Mouse (Mus musculus): Measurements from ENCODE around the gene Acp4.
A peak's percentile ranks its signal among the peaks of the same experiment; 100 is the strongest.

- TF ChIP-seq POLR2A (IDR thresholded peaks at IDR 0.05; ENCODE audit: low read depth, low read length) (no peak), SMC3 (IDR thresholded peaks at IDR 0.05; ENCODE audit: low read depth, low read length) (peak; percentile 69), CTCF (conservative IDR thresholded peaks at IDR 0.05 in 1 of 2, IDR thresholded peaks at IDR 0.05 in 1 of 2; ENCODE audit: low read depth in 2 of 2, low read length in 2 of 2) (peak; percentile 54 to 74), CHD1 (IDR thresholded peaks at IDR 0.05; ENCODE audit: low read depth, low read length) (no peak), CHD2 (IDR thresholded peaks at IDR 0.05; ENCODE audit: low read length) (no peak), ELF1 (IDR thresholded peaks at IDR 0.05; ENCODE audit: low read depth, low read length) (no peak), POLR2AphosphoS2 (IDR thresholded peaks at IDR 0.05; ENCODE audit: low read depth, low read length) (no peak), USF2 (conservative IDR thresholded peaks at IDR 0.05; ENCODE audit: low read depth, low read length) (no peak), ETS1 (conservative IDR thresholded peaks at IDR 0.05; ENCODE audit: low read depth, low read length) (no peak)
Observed at GRCm38 (mm10) chr7:44277250-44277622, 20.1 kb upstream of the Acp4 start.
